Mouse (Mus musculus): ENCODE results near the gene Iffo2. TPM values are rescaled to one million over a fixed set of nuclear protein-coding genes. Genes with fewer than 3 reads are reported as not detected.

Gene Iffo2
- polyA plus RNA-seq, 1 experiment from 2014 or later = 2.0 TPM

DNA sequence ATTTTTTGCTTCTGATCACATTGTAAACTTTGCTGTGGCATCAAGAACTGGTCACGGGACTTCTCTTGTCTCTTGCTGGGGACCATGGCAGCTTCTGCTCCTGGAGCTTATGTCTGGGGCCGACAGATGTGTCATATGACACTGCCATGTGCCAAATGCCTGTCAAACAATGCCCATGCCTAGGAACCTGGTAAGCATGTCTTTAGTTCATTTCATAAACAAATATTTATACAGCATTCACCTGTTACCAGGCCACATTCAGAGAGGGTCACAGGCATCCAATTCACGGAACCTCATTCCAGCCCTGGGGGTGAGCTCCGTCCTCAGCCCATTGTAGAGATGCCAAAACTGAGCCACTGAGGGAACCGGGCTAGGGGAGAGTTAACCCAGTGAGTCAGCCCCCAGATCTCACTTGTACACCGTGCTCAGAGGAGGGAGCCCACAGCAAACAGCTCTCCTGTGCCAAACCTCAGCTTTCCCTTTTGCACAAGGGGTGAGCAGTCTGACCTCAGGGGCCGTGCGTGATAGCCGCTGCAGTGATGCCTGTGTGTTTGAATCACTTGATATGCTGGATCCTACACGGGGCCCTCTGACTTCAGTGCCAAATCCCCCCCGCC is 53.4 kb downstream of the Iffo2 start:
- Histone ChIP-seq H3K27ac (ENCODE audit: low read length) (no peak overlapping the region), H3K9ac (ENCODE audit: low read depth, low read length) (no peak overlapping the region), H3K4me1 (ENCODE audit: control insufficient read depth, insufficient read depth, low read length) (peaks cover 67% of the 10 kb centered on the region), H3K9me3 (ENCODE audit: control insufficient read depth, low read length) (no peaks in the 10 kb centered on the region), H3K4me3 (ENCODE audit: low read length) (no peak overlapping the region), H3K36me3 (ENCODE audit: control insufficient read depth, insufficient read depth, low read length) (no peaks in the 10 kb centered on the region), H3K27me3 (replicated peaks; ENCODE audit: control insufficient read depth, insufficient read depth, low read length) (no peaks in the 10 kb centered on the region), H3K4me2 (ENCODE audit: low read depth, low read length) (no peak overlapping the region)
- WGBS = 83% methylated on average over 11 of the region's 11 CpGs
- ATAC-seq = no peak

DNA sequence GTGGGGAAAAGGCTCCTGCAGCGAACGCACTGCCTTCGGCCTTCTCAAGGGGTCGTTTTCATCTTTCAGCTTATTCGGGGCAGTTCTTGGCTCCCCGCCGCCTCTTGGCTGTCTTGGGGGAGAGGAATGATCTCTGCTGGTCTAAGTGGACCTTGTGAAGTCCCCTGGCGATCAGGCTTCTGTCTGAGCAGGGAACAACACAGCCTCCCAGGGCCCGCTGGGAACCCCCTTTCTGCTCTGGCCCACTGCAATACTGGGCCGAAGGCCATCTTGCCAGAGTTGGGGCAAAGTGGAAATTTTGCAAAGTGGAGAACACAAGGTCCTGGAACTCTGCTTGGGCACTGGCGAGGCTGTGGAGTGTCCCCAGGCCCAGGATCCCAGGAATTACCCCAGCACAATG is 54.4 kb downstream of the Iffo2 start:
- H3K36me3 ChIP-seq (ENCODE audit: control insufficient read depth, insufficient read depth, low read length) = no peaks in the 10 kb centered on the region
- WGBS = 78% methylated on average over 11 of the region's 11 CpGs
- no peaks in the 10 kb centered on the region for H3K9me3 ChIP-seq (ENCODE audit: control insufficient read depth, low read length)
- ATAC-seq = no peak
- H3K4me3 ChIP-seq (ENCODE audit: low read length) = no peak overlapping the region
- no peak overlapping the region for H3K4me2 ChIP-seq (ENCODE audit: low read depth, low read length)
- H3K4me1 ChIP-seq (ENCODE audit: control insufficient read depth, insufficient read depth, low read length) = peaks cover 57% of the 10 kb centered on the region
- H3K9ac ChIP-seq (ENCODE audit: low read depth, low read length) = peak overlapping the region; percentile 24; the same call in 1 of the 2 replicates
- no peak overlapping the region; the same call in 1 of the 2 replicates for H3K27ac ChIP-seq (ENCODE audit: low read length)
- no peaks in the 10 kb centered on the region for H3K27me3 ChIP-seq (replicated peaks; ENCODE audit: control insufficient read depth, insufficient read depth, low read length)

DNA sequence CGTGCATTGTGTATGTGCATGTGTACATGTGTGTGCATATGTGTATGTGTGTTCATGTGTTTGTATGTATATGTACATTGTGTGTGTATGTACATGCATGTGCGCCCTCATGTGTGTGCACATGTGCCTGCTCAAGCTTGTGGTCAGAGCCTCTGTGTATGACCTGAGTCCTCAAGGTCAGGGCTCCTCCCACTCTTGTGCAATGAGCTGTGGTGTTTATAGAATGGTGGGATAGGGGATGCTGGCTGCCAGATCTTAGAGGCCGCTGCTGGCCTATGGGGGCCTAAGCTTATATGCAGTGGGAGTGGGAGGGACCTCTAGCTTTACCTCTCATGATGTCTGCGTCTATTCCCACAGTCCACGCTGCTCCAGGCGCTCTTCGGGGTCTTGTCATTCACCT is 55.4 kb downstream of the Iffo2 start:
- Histone ChIP-seq H3K4me3 (ENCODE audit: low read length) (no peak overlapping the region), H3K27me3 (replicated peaks; ENCODE audit: control insufficient read depth, insufficient read depth, low read length) (no peaks in the 10 kb centered on the region), H3K36me3 (ENCODE audit: control insufficient read depth, insufficient read depth, low read length) (no peaks in the 10 kb centered on the region), H3K4me1 (ENCODE audit: control insufficient read depth, insufficient read depth, low read length) (peaks cover 54% of the 10 kb centered on the region), H3K9ac (ENCODE audit: low read depth, low read length) (no peak overlapping the region), H3K4me2 (ENCODE audit: low read depth, low read length) (no peak overlapping the region), H3K9me3 (ENCODE audit: control insufficient read depth, low read length) (no peaks in the 10 kb centered on the region), H3K27ac (ENCODE audit: low read length) (no peak overlapping the region)
- no peak for ATAC-seq
- WGBS = 75% methylated on average over 7 of the region's 7 CpGs

DNA sequence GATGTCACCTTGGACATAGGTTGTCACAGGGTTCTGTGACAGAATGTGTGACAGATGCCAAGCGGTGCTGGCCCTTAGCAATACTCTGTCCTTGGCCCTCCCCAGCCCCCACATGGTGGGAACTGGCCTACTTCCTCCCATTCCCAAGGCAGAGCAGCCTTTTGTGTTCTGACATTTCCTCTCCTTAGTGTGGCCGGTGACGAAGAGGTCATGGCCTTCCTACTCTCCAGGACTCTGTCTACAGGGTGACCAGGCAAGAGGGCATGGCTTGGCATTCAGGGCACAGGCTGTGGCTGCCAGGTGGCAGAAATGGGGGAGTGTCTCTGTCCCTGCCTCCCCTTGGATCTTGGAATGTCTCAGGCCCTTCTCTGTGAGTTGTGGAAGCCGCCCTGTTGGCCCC is 57.0 kb downstream of the Iffo2 start:
- 0 out of 2 replicates have a peak overlapping the region, but pooled peaks have one; percentile 24 for H3K9ac ChIP-seq (ENCODE audit: low read depth, low read length)
- peaks cover 38% of the 10 kb centered on the region for H3K4me1 ChIP-seq (ENCODE audit: control insufficient read depth, insufficient read depth, low read length)
- no peak overlapping the region for H3K4me3 ChIP-seq (ENCODE audit: low read length)
- H3K27ac ChIP-seq (ENCODE audit: low read length) = no peak overlapping the region
- H3K36me3 ChIP-seq (ENCODE audit: control insufficient read depth, insufficient read depth, low read length) = no peaks in the 10 kb centered on the region
- no peak overlapping the region for H3K4me2 ChIP-seq (ENCODE audit: low read depth, low read length)
- no peaks in the 10 kb centered on the region for H3K27me3 ChIP-seq (replicated peaks; ENCODE audit: control insufficient read depth, insufficient read depth, low read length)
- ATAC-seq = no peak
- 81% methylated on average over 4 of the region's 4 CpGs for WGBS
- no peaks in the 10 kb centered on the region for H3K9me3 ChIP-seq (ENCODE audit: control insufficient read depth, low read length)

DNA sequence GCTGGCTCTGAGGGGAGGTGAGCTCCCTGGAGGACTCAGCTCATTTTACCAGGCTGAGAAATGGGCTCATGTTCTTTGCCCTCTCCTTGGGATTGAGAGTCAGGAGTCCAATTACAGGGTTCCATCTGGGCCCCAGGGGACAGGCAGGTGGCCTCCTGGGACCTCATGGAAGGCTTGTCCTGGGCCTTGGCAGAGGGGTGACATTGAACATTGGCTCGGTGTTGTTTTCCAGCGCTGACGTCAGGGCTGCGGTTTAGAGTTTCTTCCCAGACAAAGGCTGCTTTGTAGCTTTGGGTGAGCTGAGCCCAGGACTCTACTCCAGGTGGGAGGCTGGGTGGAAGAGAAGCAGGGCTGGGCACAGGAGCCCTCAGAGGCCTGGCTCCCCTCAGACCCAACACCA is 57.4 kb downstream of the Iffo2 start:
- Histone ChIP-seq H3K9ac (ENCODE audit: low read depth, low read length) (0 out of 2 replicates have a peak overlapping the region, but pooled peaks have one; percentile 24), H3K4me1 (ENCODE audit: control insufficient read depth, insufficient read depth, low read length) (peaks cover 34% of the 10 kb centered on the region), H3K9me3 (ENCODE audit: control insufficient read depth, low read length) (no peaks in the 10 kb centered on the region), H3K4me3 (ENCODE audit: low read length) (no peak overlapping the region), H3K36me3 (ENCODE audit: control insufficient read depth, insufficient read depth, low read length) (no peaks in the 10 kb centered on the region), H3K4me2 (ENCODE audit: low read depth, low read length) (no peak overlapping the region), H3K27me3 (replicated peaks; ENCODE audit: control insufficient read depth, insufficient read depth, low read length) (no peaks in the 10 kb centered on the region), H3K27ac (ENCODE audit: low read length) (no peak overlapping the region)
- ATAC-seq = no peak
- WGBS = 68% methylated on average over 4 of the region's 4 CpGs

DNA sequence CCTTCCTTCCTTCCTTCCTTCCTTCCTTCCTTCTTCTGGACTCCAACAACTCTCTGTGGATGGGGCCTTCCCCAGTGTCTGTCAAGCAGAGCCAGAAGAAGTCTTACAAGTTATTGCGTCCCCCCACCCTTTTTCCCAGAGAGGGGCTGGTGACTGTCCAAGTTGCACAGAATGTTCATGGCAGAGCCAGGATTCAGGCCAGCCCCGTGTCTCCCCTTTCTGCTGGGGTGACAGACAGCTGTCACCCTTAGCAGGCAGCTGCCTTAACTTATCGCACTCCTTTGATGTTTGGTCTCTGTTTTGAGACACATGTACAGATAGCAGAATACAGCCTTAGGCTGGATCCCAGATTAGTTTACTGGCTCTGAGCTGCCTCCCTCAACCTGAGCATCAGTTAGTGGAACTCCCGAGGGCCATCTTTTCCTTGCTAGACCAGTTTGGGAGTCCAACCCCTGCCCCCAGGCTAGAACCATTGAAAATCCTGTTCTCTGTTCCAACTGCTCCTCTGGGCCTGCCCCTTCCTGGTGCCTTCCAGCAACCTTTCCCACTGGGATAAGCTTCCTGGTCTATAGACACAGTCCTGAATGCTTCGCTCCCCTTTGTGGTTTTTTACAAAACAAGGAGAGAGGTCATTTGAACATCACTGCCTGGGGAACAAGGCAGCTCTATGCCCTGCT is 59.1 kb downstream of the Iffo2 start:
- no peak overlapping the region for H3K4me2 ChIP-seq (ENCODE audit: low read depth, low read length)
- ATAC-seq = no peak
- H3K36me3 ChIP-seq (ENCODE audit: control insufficient read depth, insufficient read depth, low read length) = no peaks in the 10 kb centered on the region
- no peak overlapping the region for H3K4me3 ChIP-seq (ENCODE audit: low read length)
- H3K27ac ChIP-seq (ENCODE audit: low read length) = no peak overlapping the region
- H3K4me1 ChIP-seq (ENCODE audit: control insufficient read depth, insufficient read depth, low read length) = peaks cover 31% of the 10 kb centered on the region
- H3K9me3 ChIP-seq (ENCODE audit: control insufficient read depth, low read length) = no peaks in the 10 kb centered on the region
- 66% methylated on average over 5 of the region's 5 CpGs for WGBS
- H3K9ac ChIP-seq (ENCODE audit: low read depth, low read length) = no peak overlapping the region
- H3K27me3 ChIP-seq (replicated peaks; ENCODE audit: control insufficient read depth, insufficient read depth, low read length) = no peaks in the 10 kb centered on the region

DNA sequence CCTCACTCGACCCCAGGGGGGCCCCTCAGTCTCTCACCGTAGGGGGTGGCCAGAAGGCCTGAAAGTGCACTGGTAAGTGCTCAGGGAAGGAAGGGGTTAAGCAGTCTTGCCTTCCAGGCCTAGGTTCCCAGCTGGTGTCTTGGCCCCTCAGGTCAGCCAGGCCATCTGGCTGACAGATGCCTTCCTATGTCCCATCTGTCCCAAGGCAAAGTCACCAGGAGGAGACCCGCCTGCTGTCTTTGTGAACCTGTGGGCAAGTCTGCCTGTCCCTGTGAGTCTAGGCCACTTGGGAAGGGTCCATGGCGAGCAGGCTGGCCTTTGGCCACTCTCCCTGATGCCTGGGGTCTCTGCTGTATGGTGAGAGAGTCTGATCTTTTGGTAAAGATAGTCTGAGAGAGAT is 60.1 kb downstream of the Iffo2 start:
- 43% methylated on average over 4 of the region's 4 CpGs for WGBS
- H3K27ac ChIP-seq (ENCODE audit: low read length) = no peak overlapping the region; the same call in 1 of the 2 replicates
- peaks cover 26% of the 10 kb centered on the region for H3K4me1 ChIP-seq (ENCODE audit: control insufficient read depth, insufficient read depth, low read length)
- 0 out of 2 replicates have a peak overlapping the region, but pooled peaks have one; percentile 4 for H3K9ac ChIP-seq (ENCODE audit: low read depth, low read length)
- H3K27me3 ChIP-seq (replicated peaks; ENCODE audit: control insufficient read depth, insufficient read depth, low read length) = no peaks in the 10 kb centered on the region
- H3K4me3 ChIP-seq (ENCODE audit: low read length) = no peak overlapping the region
- no peaks in the 10 kb centered on the region for H3K36me3 ChIP-seq (ENCODE audit: control insufficient read depth, insufficient read depth, low read length)
- no peaks in the 10 kb centered on the region for H3K9me3 ChIP-seq (ENCODE audit: control insufficient read depth, low read length)
- no peak for ATAC-seq
- no peak overlapping the region for H3K4me2 ChIP-seq (ENCODE audit: low read depth, low read length)

DNA sequence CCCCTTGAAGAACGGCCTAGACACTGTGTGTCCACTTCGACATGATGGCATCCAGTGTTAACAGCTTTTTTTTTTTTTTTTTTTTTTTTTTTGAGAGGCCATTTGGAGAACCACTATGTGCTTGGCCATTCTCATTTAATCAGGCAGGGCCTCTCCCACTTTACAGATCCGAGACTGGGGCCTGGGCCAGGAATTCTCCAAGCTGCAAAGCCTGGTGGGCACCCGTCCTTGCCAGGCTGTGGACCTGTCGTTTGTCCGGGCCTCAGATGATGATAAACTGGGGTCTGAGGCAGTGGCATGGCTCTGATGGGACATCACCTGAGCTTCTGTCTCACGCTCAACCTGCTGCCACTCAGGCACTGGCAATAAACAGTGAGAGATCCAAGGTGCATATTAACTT is 62.5 kb downstream of the Iffo2 start:
- Histone ChIP-seq H3K9me3 (ENCODE audit: control insufficient read depth, low read length) (no peaks in the 10 kb centered on the region), H3K4me1 (ENCODE audit: control insufficient read depth, insufficient read depth, low read length) (peaks cover 32% of the 10 kb centered on the region), H3K27ac (ENCODE audit: low read length) (no peak overlapping the region), H3K36me3 (ENCODE audit: control insufficient read depth, insufficient read depth, low read length) (no peaks in the 10 kb centered on the region), H3K4me3 (ENCODE audit: low read length) (no peak overlapping the region), H3K4me2 (ENCODE audit: low read depth, low read length) (no peak overlapping the region), H3K9ac (ENCODE audit: low read depth, low read length) (no peak overlapping the region), H3K27me3 (replicated peaks; ENCODE audit: control insufficient read depth, insufficient read depth, low read length) (no peaks in the 10 kb centered on the region)
- WGBS = 76% methylated on average over 7 of the region's 7 CpGs
- no peak for ATAC-seq

DNA sequence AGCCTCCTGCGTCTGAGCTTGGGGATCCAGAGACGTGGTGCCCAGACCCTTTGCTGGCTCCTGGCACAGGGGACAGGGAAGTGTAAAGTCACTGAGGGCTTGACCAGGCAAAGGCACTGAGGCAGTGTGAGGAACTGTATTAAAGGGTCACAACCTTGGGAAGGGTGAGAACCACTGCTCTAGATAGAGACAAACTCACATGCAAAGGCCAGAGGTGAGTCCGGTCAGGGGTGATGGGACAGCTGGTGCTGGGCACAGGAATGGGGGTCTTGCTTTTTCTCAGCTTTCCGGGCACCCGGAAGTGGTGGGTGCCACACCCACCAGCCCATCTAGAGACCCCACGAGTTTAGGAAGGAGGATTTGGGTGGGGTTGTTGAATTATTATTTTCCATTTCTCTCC is 63.0 kb downstream of the Iffo2 start:
- Histone ChIP-seq H3K27ac (ENCODE audit: low read length) (no peak overlapping the region), H3K4me1 (ENCODE audit: control insufficient read depth, insufficient read depth, low read length) (peaks cover 37% of the 10 kb centered on the region), H3K27me3 (replicated peaks; ENCODE audit: control insufficient read depth, insufficient read depth, low read length) (no peaks in the 10 kb centered on the region), H3K9ac (ENCODE audit: low read depth, low read length) (no peak overlapping the region), H3K4me3 (ENCODE audit: low read length) (no peak overlapping the region), H3K4me2 (ENCODE audit: low read depth, low read length) (no peak overlapping the region), H3K9me3 (ENCODE audit: control insufficient read depth, low read length) (no peaks in the 10 kb centered on the region), H3K36me3 (ENCODE audit: control insufficient read depth, insufficient read depth, low read length) (no peaks in the 10 kb centered on the region)
- WGBS = 70% methylated on average over 6 of the region's 6 CpGs
- no peak for ATAC-seq
